Mouse (Mus musculus) brain, embryonic 14.5 days (tissue): ENCODE measurements around the gene Lrfn4.

Source experiments
- CTCF ChIP-seq: fragments of 200-500 bp; IDR thresholded peaks from 2 replicates; pipeline ENCODE4 v1.5.1; 2012; ENCODE audit warnings: inconsistent platforms, mild to moderate bottlenecking, moderate library complexity, borderline replicate concordance; ENCODE audit not compliant: insufficient read depth, insufficient read length; ENCODE audit errors: extremely low read depth
- POLR2A ChIP-seq: fragments of 200-500 bp; IDR thresholded peaks from 2 replicates; pipeline ENCODE4 v1.6.1; 2012; ENCODE audit warnings: mild to moderate bottlenecking, inconsistent platforms, borderline replicate concordance; ENCODE audit not compliant: poor library complexity, insufficient read depth, insufficient read length, severe bottlenecking; ENCODE audit errors: extremely low read depth

- TF ChIP-seq CTCF (no peak), POLR2A (no peak)
Measured at GRCm38 (mm10) chr19:4587426-4587825, 28.0 kb downstream of the Lrfn4 start.
